Comparison of ENCODE assay signal across 22 mouse cellular contexts in genomic region chr4:151422922-151423321, GRCm38 (mm10).
DNase-seq lines count a peak whose midpoint lies in the region; ATAC-seq lines count a peak whose summit lies in the region.
"Had no signal": no experiment of that assay in that cellular context is flagged by ENCODE, and none has a peak within 500 bp of the region (broad histone marks: within the 10 kb centered on the region; RNA-seq: fewer than 3 reads in every experiment).

No protein-coding gene starts in this region.

- no peak overlapping the region for H3K9ac ChIP-seq in neural tube, embryonic 15.5 days (replicated peaks)
- H3K9ac ChIP-seq: embryonic facial prominence, embryonic 12.5 days had no signal

- WGBS in neural tube, embryonic 15.5 days = 78% methylated on average over 4 of the region's 4 CpGs

- no peaks in the 10 kb centered on the region for H3K36me3 ChIP-seq in megakaryocyte, embryonic 14.5 days (replicated peaks; ENCODE audit: low read length)
- H3K36me3 ChIP-seq in neural tube, embryonic 15.5 days = no peaks in the 10 kb centered on the region
- H3K36me3 ChIP-seq: embryonic facial prominence, embryonic 12.5 days; G1E; limb, embryonic 10.5 days had no signal

- ATAC-seq in megakaryocyte, adult 5-6 weeks (ENCODE audit: poor library complexity, severe bottlenecking) = no peak
- no peak for ATAC-seq in neural tube, embryonic 15.5 days (ENCODE audit: low FRiP score)
- ATAC-seq: CD4-positive, CD25-positive, alpha-beta regulatory T cell, adult 4 months had no signal

- H3K27ac ChIP-seq in neural tube, embryonic 15.5 days (replicated peaks) = peak overlapping the region; percentile 70
- H3K27ac ChIP-seq: embryonic facial prominence, embryonic 12.5 days; heart, adult 2 months; layer of hippocampus, adult 2 months; left cerebral cortex, adult 2 months; limb, embryonic 10.5 days; macrophage had no signal

- H3K4me3 ChIP-seq in megakaryocyte, embryonic 14.5 days (replicated peaks) = peak overlapping the region; percentile 56
- no peak overlapping the region for H3K4me3 ChIP-seq in neural tube, embryonic 15.5 days (replicated peaks)
- H3K4me3 ChIP-seq: embryonic facial prominence, embryonic 12.5 days; heart, adult 2 months; layer of hippocampus, adult 2 months; left cerebral cortex, adult 2 months; limb, embryonic 10.5 days had no signal

- peaks cover 36% of the 10 kb centered on the region for H3K9me3 ChIP-seq in megakaryocyte, embryonic 14.5 days
- 0 out of 2 replicates have a peak, but pooled peaks cover 7% of the 10 kb centered on the region for H3K9me3 ChIP-seq in neural tube, embryonic 15.5 days (replicated peaks)
- H3K9me3 ChIP-seq: limb, embryonic 10.5 days had no signal

- peaks cover 2% of the 10 kb centered on the region for H3K27me3 ChIP-seq in megakaryocyte, embryonic 14.5 days (replicated peaks)
- no peaks in the 10 kb centered on the region for H3K27me3 ChIP-seq in neural tube, embryonic 15.5 days (replicated peaks)

- DNase-seq in cerebellum, adult 11 months = peak; percentile 18
- no peak for DNase-seq in cerebellum, postnatal 4 days (ENCODE audit: low spot score in 2 of 2)
- peak; percentile 45 to 52 for DNase-seq in cerebellum, postnatal 25 days
- no peak for DNase-seq in thymus, postnatal 25 days
- DNase-seq in layer of hippocampus, adult 9-10 months (ENCODE audit: low spot score) = no peak
- DNase-seq: gastrocnemius, postnatal 10 days; heart, adult 2 months; kidney, adult 18-20 months; kidney, postnatal 10 days; lung, adult 2 months; spleen, adult 18-20 months had no signal

- no peak overlapping the region for H3K4me2 ChIP-seq in neural tube, embryonic 15.5 days
- H3K4me2 ChIP-seq: embryonic facial prominence, embryonic 12.5 days; liver, embryonic 11.5 days had no signal

- no peaks in the 10 kb centered on the region for H3K4me1 ChIP-seq in megakaryocyte, embryonic 14.5 days
- peaks cover 14% of the 10 kb centered on the region for H3K4me1 ChIP-seq in neural tube, embryonic 15.5 days

Comparison
In these comparisons a context has a peak if more than half of its experiments do, and no peak if none do; other contexts are left out.
1. DNase-seq: peak in cerebellum, adult 11 months (single experiment) and cerebellum, postnatal 25 days (2 of 2); none in cerebellum, postnatal 4 days (0 of 2), thymus, postnatal 25 days (single experiment) and layer of hippocampus, adult 9-10 months (single experiment).